Mouse (Mus musculus) CH12.LX (cell line): ENCODE data around the gene Csnk2a2.

Experiments
- CHD1 ChIP-seq: IDR thresholded peaks from 2 replicates; pipeline ENCODE4 v1.6.1; 2012; ENCODE audit warnings: low read depth, low read length, improper control_type of control experiment, inconsistent platforms
- CTCF ChIP-seq, 2 experiments: IDR thresholded peaks in 1 of 2; conservative IDR thresholded peaks in 1 of 2; 2 replicates each; pipeline ENCODE4 v1.5.1; 2011 to 2012; ENCODE audit warnings: low read depth in 2 of 2, low read length in 2 of 2, improper control_type of control experiment in 1 of 2, inconsistent platforms in 1 of 2, mild to moderate bottlenecking in 1 of 2, moderate library complexity in 1 of 2
- E2F4 ChIP-seq: IDR thresholded peaks from 2 replicates; pipeline ENCODE4 v1.6.1; 2011; ENCODE audit warnings: low read depth, low read length, improper control_type of control experiment; ENCODE audit not compliant: insufficient replicate concordance
- POLR2A ChIP-seq: IDR thresholded peaks from 2 replicates; pipeline ENCODE4 v1.6.1; 2011; ENCODE audit warnings: low read depth, mild to moderate bottlenecking, improper control_type of control experiment, low read length
- ZKSCAN1 ChIP-seq: IDR thresholded peaks from 2 replicates; pipeline ENCODE4 v1.6.1; 2012; ENCODE audit warnings: low read depth, inconsistent platforms, low read length, improper control_type of control experiment, borderline replicate concordance
- ZNF384 ChIP-seq: IDR thresholded peaks from 2 replicates; pipeline ENCODE4 v1.6.1; 2012; ENCODE audit warnings: low read depth, low read length, improper control_type of control experiment, inconsistent platforms

DNA sequence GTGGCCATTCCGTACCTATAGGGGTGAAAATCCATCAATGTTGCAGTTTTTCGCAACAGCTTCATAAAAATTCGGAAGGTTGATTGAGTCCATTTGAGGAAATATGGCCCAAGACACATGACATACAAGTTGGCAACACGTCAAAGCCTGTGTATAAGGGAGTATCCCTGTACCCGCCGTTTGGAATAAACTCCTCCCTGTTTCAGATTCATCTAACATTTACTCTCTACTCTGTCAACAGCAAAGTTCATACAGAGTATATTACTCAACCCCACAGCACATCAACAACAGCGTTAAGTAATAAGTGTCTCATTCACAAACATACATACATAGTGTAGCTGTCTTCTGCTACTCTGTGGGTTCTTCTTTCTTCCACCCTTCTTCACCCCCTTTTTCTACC lies 65.2 kb downstream of the Csnk2a2 start:
- TF ChIP-seq CHD1, result no peak
- TF ChIP-seq ZKSCAN1, result no peak
- TF ChIP-seq CTCF (conservative IDR thresholded peaks at IDR 0.05 in 1 of 2, IDR thresholded peaks at IDR 0.05 in 1 of 2; ENCODE audit: low read depth in 2 of 2, low read length in 2 of 2), result no peak
- no peak for TF ChIP-seq E2F4
- TF ChIP-seq POLR2A, result no peak
- no peak for TF ChIP-seq ZNF384
